Mouse (Mus musculus): ENCODE data around the gene Tescl. TPM values are rescaled to one million over a fixed set of nuclear protein-coding genes. Genes with fewer than 3 reads are reported as not detected.
A peak's percentile ranks its signal among the peaks of the same experiment; 100 is the strongest.

Tescl gene
- polyA plus RNA-seq, 1 experiment: not detected

DNA sequence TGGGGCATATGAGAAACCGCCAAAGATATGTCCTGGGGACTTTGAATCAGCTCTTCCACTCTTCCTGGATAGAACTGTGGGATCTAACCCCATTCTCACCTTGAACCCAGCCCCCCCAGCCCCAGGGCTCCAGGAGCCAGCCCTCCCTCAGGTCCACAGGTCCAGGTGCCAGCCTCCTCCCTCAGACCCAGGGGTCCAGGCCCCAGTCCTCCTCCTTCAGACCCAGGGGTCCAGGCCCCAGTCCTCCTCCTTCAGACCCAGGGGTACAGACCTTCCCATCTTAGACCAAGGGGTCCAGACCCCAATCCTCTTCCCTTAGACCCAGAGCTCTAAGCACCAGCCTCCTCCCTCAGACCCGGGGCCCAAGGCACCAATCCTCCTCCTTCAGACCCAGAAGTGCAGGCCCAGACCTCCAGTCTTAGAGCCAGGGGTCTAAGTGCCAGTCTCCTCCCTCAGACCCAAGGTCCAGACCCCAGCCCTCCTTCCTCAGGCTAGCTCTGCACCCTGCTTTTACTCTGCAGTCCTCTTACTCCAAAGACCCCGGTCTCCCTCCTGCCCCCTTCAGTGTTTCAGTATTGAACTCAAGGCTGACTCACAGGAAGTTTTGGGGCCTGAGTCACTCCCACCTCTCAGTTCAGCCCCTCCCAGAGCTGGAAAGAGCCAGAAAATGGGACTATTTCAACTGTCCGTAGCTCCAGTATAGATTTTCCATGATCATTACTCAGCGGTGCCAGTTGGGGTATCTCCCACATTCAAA lies 31.7 kb upstream of the Tescl start:
- 58% methylated on average over 5 of the region's 5 CpGs for WGBS
- no peak overlapping the region for H3K27ac ChIP-seq (ENCODE audit: insufficient read depth, low read depth, low read length)
- peaks cover 17% of the 10 kb centered on the region for H3K4me1 ChIP-seq (ENCODE audit: control insufficient read depth, insufficient read depth, low read length)
- TF ChIP-seq CTCF (IDR thresholded peaks at IDR 0.05; ENCODE audit: insufficient read depth, low read depth, low read length): no peak
- TF ChIP-seq POLR2A (IDR thresholded peaks at IDR 0.05; ENCODE audit: insufficient read depth, low read depth, low read length): no peak
- no peak overlapping the region for H3K4me3 ChIP-seq (ENCODE audit: insufficient read depth, low read depth, low read length)

- no peak for TF ChIP-seq POLR2A (IDR thresholded peaks at IDR 0.05; ENCODE audit: insufficient read depth, low read depth, low read length)
- peak; percentile 84 for TF ChIP-seq CTCF (IDR thresholded peaks at IDR 0.05; ENCODE audit: insufficient read depth, low read depth, low read length)
- no peak overlapping the region for H3K27ac ChIP-seq (ENCODE audit: insufficient read depth, low read depth, low read length)
- WGBS: 16% methylated on average over 10 of the region's 10 CpGs
- H3K4me3 ChIP-seq (ENCODE audit: insufficient read depth, low read depth, low read length): no peak overlapping the region
- H3K4me1 ChIP-seq (ENCODE audit: control insufficient read depth, insufficient read depth, low read length): peaks cover 17% of the 10 kb centered on the region
Measured at GRCm38 (mm10) chr7:24364827-24365226, 31.1 kb upstream of the Tescl start.

- Histone ChIP-seq H3K27ac (ENCODE audit: insufficient read depth, low read depth, low read length) (no peak overlapping the region), H3K4me1 (ENCODE audit: control insufficient read depth, insufficient read depth, low read length) (peaks cover 17% of the 10 kb centered on the region), H3K4me3 (ENCODE audit: insufficient read depth, low read depth, low read length) (no peak overlapping the region)
- 23% methylated on average over 7 of the region's 7 CpGs for WGBS
- TF ChIP-seq CTCF (IDR thresholded peaks at IDR 0.05; ENCODE audit: insufficient read depth, low read depth, low read length) (no peak), POLR2A (IDR thresholded peaks at IDR 0.05; ENCODE audit: insufficient read depth, low read depth, low read length) (no peak)
Measured at GRCm38 (mm10) chr7:24363228-24363627, 29.5 kb upstream of the Tescl start.

DNA sequence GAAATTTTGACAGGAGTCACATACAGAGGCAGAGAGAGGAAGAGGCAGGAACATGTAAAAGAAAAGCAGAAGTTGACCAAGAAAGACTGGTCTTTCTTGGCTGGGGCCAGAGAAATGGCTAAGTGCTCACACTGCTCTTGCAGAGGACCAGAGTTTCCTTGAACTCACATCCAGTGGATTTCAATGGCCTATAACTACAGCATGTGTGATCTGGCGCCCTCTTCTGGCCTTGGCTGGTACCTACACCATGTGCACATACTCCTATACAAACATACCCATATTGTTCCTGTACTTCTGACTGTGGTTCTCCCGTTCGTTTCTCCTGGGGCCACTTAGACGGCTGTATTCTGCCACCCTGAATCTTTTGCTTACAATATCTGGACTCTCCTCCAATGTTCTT lies 27.3 kb upstream of the Tescl start:
- Histone ChIP-seq H3K4me3 (ENCODE audit: insufficient read depth, low read depth, low read length) (no peak overlapping the region), H3K27ac (ENCODE audit: insufficient read depth, low read depth, low read length) (no peak overlapping the region), H3K4me1 (ENCODE audit: control insufficient read depth, insufficient read depth, low read length) (peaks cover 9% of the 10 kb centered on the region)
- 73% methylated on average over 4 of the region's 4 CpGs for WGBS
- TF ChIP-seq POLR2A (IDR thresholded peaks at IDR 0.05; ENCODE audit: insufficient read depth, low read depth, low read length) (no peak), CTCF (IDR thresholded peaks at IDR 0.05; ENCODE audit: insufficient read depth, low read depth, low read length) (no peak)

- no peaks in the 10 kb centered on the region for H3K4me1 ChIP-seq (ENCODE audit: control insufficient read depth, insufficient read depth, low read length)
- H3K4me3 ChIP-seq (ENCODE audit: insufficient read depth, low read depth, low read length): no peak overlapping the region
- TF ChIP-seq CTCF (IDR thresholded peaks at IDR 0.05; ENCODE audit: insufficient read depth, low read depth, low read length): no peak
- 38% methylated on average over 9 of the region's 9 CpGs for WGBS
- no peak overlapping the region for H3K27ac ChIP-seq (ENCODE audit: insufficient read depth, low read depth, low read length)
Measured at GRCm38 (mm10) chr7:24359269-24359668, 25.5 kb upstream of the Tescl start.

- no peak for TF ChIP-seq POLR2A (IDR thresholded peaks at IDR 0.05; ENCODE audit: insufficient read depth, low read depth, low read length)
- no peak for TF ChIP-seq CTCF (IDR thresholded peaks at IDR 0.05; ENCODE audit: insufficient read depth, low read depth, low read length)
- H3K27ac ChIP-seq (ENCODE audit: insufficient read depth, low read depth, low read length): no peak overlapping the region
- H3K4me1 ChIP-seq (ENCODE audit: control insufficient read depth, insufficient read depth, low read length): no peaks in the 10 kb centered on the region
- WGBS: 44% methylated on average over 4 of the region's 4 CpGs
- H3K4me3 ChIP-seq (ENCODE audit: insufficient read depth, low read depth, low read length): no peak overlapping the region
Measured at GRCm38 (mm10) chr7:24357899-24358298, 24.2 kb upstream of the Tescl start.

DNA sequence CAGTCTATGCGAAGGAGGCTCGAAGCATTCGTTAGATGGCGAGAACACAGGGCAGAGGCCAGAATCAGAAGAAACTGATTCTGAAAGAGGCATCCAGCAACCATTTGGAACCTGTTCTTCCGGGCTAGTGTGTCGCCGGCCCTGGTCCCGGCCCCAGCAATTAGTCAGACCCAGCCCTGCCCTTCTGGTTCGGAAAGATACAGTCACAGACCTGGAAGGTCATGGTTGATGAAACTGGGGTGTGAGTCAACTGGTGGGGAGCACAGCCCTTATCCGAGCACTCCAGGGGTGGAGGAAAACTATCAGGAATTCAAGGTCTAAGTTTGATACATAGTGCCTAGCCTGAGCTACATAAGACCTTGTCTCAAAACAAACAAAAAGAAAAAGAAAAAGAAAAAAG lies 22.3 kb upstream of the Tescl start:
- Histone ChIP-seq H3K27ac (ENCODE audit: insufficient read depth, low read depth, low read length) (no peak overlapping the region), H3K4me3 (ENCODE audit: insufficient read depth, low read depth, low read length) (no peak overlapping the region), H3K4me1 (ENCODE audit: control insufficient read depth, insufficient read depth, low read length) (no peaks in the 10 kb centered on the region)
- 83% methylated on average over 10 of the region's 10 CpGs for WGBS
- no peak for TF ChIP-seq POLR2A (IDR thresholded peaks at IDR 0.05; ENCODE audit: insufficient read depth, low read depth, low read length)
- no peak for TF ChIP-seq CTCF (IDR thresholded peaks at IDR 0.05; ENCODE audit: insufficient read depth, low read depth, low read length)

DNA sequence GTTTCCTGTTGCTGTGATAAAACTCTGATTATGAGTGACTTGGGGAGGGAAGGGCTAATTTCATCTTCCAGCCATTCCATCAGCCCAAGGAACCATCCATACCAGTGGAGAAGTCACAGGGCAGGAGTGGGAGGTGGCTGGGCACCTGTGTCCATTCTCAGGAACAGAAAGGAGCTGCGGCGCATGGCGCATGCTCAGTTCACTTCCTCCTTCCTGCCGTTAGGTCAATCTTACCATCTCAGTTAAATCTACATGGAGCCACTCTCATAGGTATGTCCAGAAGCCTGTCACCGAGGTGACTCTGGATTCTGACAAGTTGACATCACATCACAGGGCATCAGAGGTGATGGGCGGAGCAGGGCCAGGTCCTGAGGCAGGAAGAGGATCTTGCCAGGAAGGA lies 21.9 kb upstream of the Tescl start:
- no peak for TF ChIP-seq CTCF (IDR thresholded peaks at IDR 0.05; ENCODE audit: insufficient read depth, low read depth, low read length)
- TF ChIP-seq POLR2A (IDR thresholded peaks at IDR 0.05; ENCODE audit: insufficient read depth, low read depth, low read length): no peak
- no peaks in the 10 kb centered on the region for H3K4me1 ChIP-seq (ENCODE audit: control insufficient read depth, insufficient read depth, low read length)
- no peak overlapping the region for H3K27ac ChIP-seq (ENCODE audit: insufficient read depth, low read depth, low read length)
- no peak overlapping the region for H3K4me3 ChIP-seq (ENCODE audit: insufficient read depth, low read depth, low read length)
- 85% methylated on average over 6 of the region's 6 CpGs for WGBS

GRCm38 (mm10) chr7:24348896-24349295 lies 15.2 kb upstream of the Tescl start, which contains the start of gene Lypd5:
Gene Lypd5, plus strand, starts transcription at chr7:24349196.
- no peak within 1 kb of the TSS for H3K4me3 ChIP-seq (ENCODE audit: insufficient read depth, low read depth, low read length)
- TF ChIP-seq CTCF (IDR thresholded peaks at IDR 0.05; ENCODE audit: insufficient read depth, low read depth, low read length): no peak
- TF ChIP-seq POLR2A (IDR thresholded peaks at IDR 0.05; ENCODE audit: insufficient read depth, low read depth, low read length): no peak

More at GRCm38 (mm10) chr7:24348896-24349295, 15.2 kb upstream of the Tescl start, which contains the start of gene Lypd5:
- WGBS: 60% methylated on average over 6 of the region's 6 CpGs
- no peaks in the 10 kb centered on the region for H3K4me1 ChIP-seq (ENCODE audit: control insufficient read depth, insufficient read depth, low read length)
- H3K27ac ChIP-seq (ENCODE audit: insufficient read depth, low read depth, low read length): no peak within 1 kb of the TSS

Measured in olfactory bulb, adult 2 months (tissue).